Mouse (Mus musculus) liver, embryonic 14.5 days (tissue): ENCODE data around the gene Tmem170.

ENCODE experiments used
- CTCF ChIP-seq: IDR thresholded peaks from 2 replicates; pipeline ENCODE4 v1.5.1; 2016; ENCODE audit warnings: antibody characterized with exemption, low read depth, control low read depth
- EP300 ChIP-seq: IDR thresholded peaks from 2 replicates; pipeline ENCODE4 v1.6.1; 2016; ENCODE audit warnings: antibody characterized with exemption, low read depth

- TF ChIP-seq CTCF (no peak), EP300 (no peak)
These were observed 7.1 kb upstream of the Tmem170 start for GRCm38 (mm10) chr8:111883615-111884014.
